In genomic region chr12:86221074-86221703, GRCm38 (mm10) we compare ENCODE assay signal across 10 mouse cellular contexts. TPM values are rescaled to one million over a fixed set of nuclear protein-coding genes. Genes with fewer than 3 reads are reported as not detected.
A peak's percentile ranks its signal among the peaks of the same experiment; 100 is the strongest.
DNase-seq lines count a peak whose midpoint lies in the region; ATAC-seq lines count a peak whose summit lies in the region.
"Had no signal": no experiment of that assay in that cellular context is flagged by ENCODE, and none has a peak within 500 bp of the region (broad histone marks: within the 10 kb centered on the region; RNA-seq: fewer than 3 reads in every experiment).

No protein-coding gene starts in this region.

- H3K36me3 ChIP-seq in kidney, embryonic 14.5 days (ENCODE audit: control insufficient read depth, insufficient read depth, low read length): no peaks in the 10 kb centered on the region
- H3K36me3 ChIP-seq in forebrain, embryonic 10.5 days (replicated peaks): no peaks in the 10 kb centered on the region
- no peaks in the 10 kb centered on the region for H3K36me3 ChIP-seq in limb, embryonic 11.5 days (ENCODE audit: control insufficient read depth, insufficient read depth, low read length)
- no peaks in the 10 kb centered on the region for H3K36me3 ChIP-seq in neural tube, embryonic 12.5 days

- peak overlapping the region; percentile 26 for H3K4me3 ChIP-seq in kidney, embryonic 14.5 days (ENCODE audit: low read length)
- peak overlapping the region; percentile 47 for H3K4me3 ChIP-seq in forebrain, embryonic 10.5 days
- H3K4me3 ChIP-seq in limb, embryonic 11.5 days (ENCODE audit: low read depth, low read length): peak overlapping the region; percentile 28
- H3K4me3 ChIP-seq in neural tube, embryonic 12.5 days: peak overlapping the region; percentile 38

- DNase-seq in kidney, adult 8-10 months: no peak
- DNase-seq in forebrain, embryonic 10.5 days (ENCODE audit: extremely low spot score, low spot score): no peak
- DNase-seq in limb, embryonic 11.5 days (ENCODE audit: low spot score): peak; percentile 45
- no peak for DNase-seq in ovary, postnatal 14 days (ENCODE audit: low spot score)
- no peak for DNase-seq in gastrocnemius, adult 18-20 months (ENCODE audit: low spot score)
- no peak for DNase-seq in adrenal gland, postnatal 25 days
- DNase-seq: gastrocnemius, postnatal 14 days; thymus, adult 2 months had no signal

- H3K9me3 ChIP-seq in kidney, embryonic 14.5 days (ENCODE audit: control insufficient read depth, low read length): no peaks in the 10 kb centered on the region
- H3K9me3 ChIP-seq in forebrain, embryonic 10.5 days: no peaks in the 10 kb centered on the region
- H3K9me3 ChIP-seq in limb, embryonic 11.5 days (ENCODE audit: control insufficient read depth, low read length): no peaks in the 10 kb centered on the region
- no peaks in the 10 kb centered on the region for H3K9me3 ChIP-seq in neural tube, embryonic 12.5 days

- H3K27me3 ChIP-seq in kidney, embryonic 14.5 days (ENCODE audit: control insufficient read depth, insufficient read depth, low read length): peaks cover 15% of the 10 kb centered on the region
- H3K27me3 ChIP-seq in forebrain, embryonic 10.5 days (ENCODE audit: poor library complexity, severe bottlenecking): peaks cover 55% of the 10 kb centered on the region
- peaks cover 13% of the 10 kb centered on the region for H3K27me3 ChIP-seq in limb, embryonic 11.5 days (ENCODE audit: control insufficient read depth, insufficient read depth, low read length)
- H3K27me3 ChIP-seq in neural tube, embryonic 12.5 days (replicated peaks): peaks cover 5% of the 10 kb centered on the region

- peak overlapping the region; percentile 62 for H3K4me2 ChIP-seq in kidney, embryonic 14.5 days (replicated peaks; ENCODE audit: low read depth, low read length)
- H3K4me2 ChIP-seq in limb, embryonic 11.5 days (ENCODE audit: low read depth, severe bottlenecking): peak overlapping the region; percentile 68
- H3K4me2 ChIP-seq in neural tube, embryonic 12.5 days (replicated peaks): peak overlapping the region; percentile 76

- H3K4me1 ChIP-seq in kidney, embryonic 14.5 days (ENCODE audit: control insufficient read depth, insufficient read depth, low read length): peaks cover 9% of the 10 kb centered on the region; the same call in 1 of the 2 replicates
- H3K4me1 ChIP-seq in forebrain, embryonic 10.5 days: peaks cover 41% of the 10 kb centered on the region
- peaks cover 6% of the 10 kb centered on the region; the same call in 1 of the 2 replicates for H3K4me1 ChIP-seq in limb, embryonic 11.5 days (ENCODE audit: control insufficient read depth, insufficient read depth, low read length)
- peaks cover 16% of the 10 kb centered on the region for H3K4me1 ChIP-seq in neural tube, embryonic 12.5 days

- no peak overlapping the region for H3K27ac ChIP-seq in kidney, embryonic 14.5 days (ENCODE audit: low read depth, low read length)
- H3K27ac ChIP-seq in forebrain, embryonic 10.5 days: peak overlapping the region; percentile 85
- no peak overlapping the region; the same call in 1 of the 2 replicates for H3K27ac ChIP-seq in limb, embryonic 11.5 days (replicated peaks; ENCODE audit: low read depth, low read length)
- H3K27ac ChIP-seq in neural tube, embryonic 12.5 days: no peak overlapping the region

- no peak for ATAC-seq in kidney, embryonic 14.5 days (ENCODE audit: low FRiP score, low TSS enrichment)
- no peak for ATAC-seq in limb, embryonic 11.5 days (ENCODE audit: insufficient number of reproducible peaks, low FRiP score, low TSS enrichment, low read depth)
- 0 out of 2 replicates have a peak, but pooled peaks have one; percentile 23 for ATAC-seq in neural tube, embryonic 12.5 days (ENCODE audit: low FRiP score, low read depth)

- 45% methylated on average over 16 of the region's 16 CpGs for WGBS in kidney, embryonic 14.5 days
- WGBS in forebrain, embryonic 10.5 days: 38% methylated on average over 16 of the region's 16 CpGs
- 46% methylated on average over 16 of the region's 16 CpGs for WGBS in limb, embryonic 11.5 days
- WGBS in neural tube, embryonic 12.5 days: 43% methylated on average over 16 of the region's 16 CpGs

- peak overlapping the region; percentile 57; the same call in 1 of the 2 replicates for H3K9ac ChIP-seq in kidney, embryonic 14.5 days (ENCODE audit: low read depth, low read length)
- H3K9ac ChIP-seq in limb, embryonic 11.5 days (ENCODE audit: low read length): peak overlapping the region; percentile 59
- no peak overlapping the region for H3K9ac ChIP-seq in neural tube, embryonic 12.5 days

RNA-seq across cellular contexts. Expression of gene Gpatch2l, which starts 20.5 kb away (rescaled TPM):
- 6.5 and 14.9 TPM in 2 replicates for polyA plus RNA-seq in kidney, embryonic 14.5 days (2014; fragmentation: Nextera tagmentation; extraction: Ambion mirVana)
- 16.6 and 18.3 TPM in 2 replicates for polyA plus RNA-seq in forebrain, embryonic 10.5 days (2016; fragmentation: Nextera tagmentation; extraction: Ambion mirVana)
- 14.6 and 17.5 TPM in 2 replicates for polyA plus RNA-seq in limb, embryonic 11.5 days (2014; fragmentation: Nextera tagmentation; extraction: Ambion mirVana)
- 23.1 and 24.5 TPM in 2 replicates for polyA plus RNA-seq in neural tube, embryonic 12.5 days (2016; fragmentation: Nextera tagmentation; extraction: Ambion mirVana)
- total RNA-seq in gastrocnemius, adult 18-20 months (2021): 10 to 100 TPM; 12.2 to 12.5 TPM
- total RNA-seq in adrenal gland, postnatal 25 days (2021): 21.7 and 26.7 TPM in 2 replicates
